Mouse (Mus musculus) 416B (cell line): Measurements from ENCODE around the gene Timm29.

Experiments
- DNase-seq: peaks from one replicate; pipeline ENCODE4 v3.0.0; 2011; ENCODE audit warnings: low read depth

The Timm29 gene

DNA sequence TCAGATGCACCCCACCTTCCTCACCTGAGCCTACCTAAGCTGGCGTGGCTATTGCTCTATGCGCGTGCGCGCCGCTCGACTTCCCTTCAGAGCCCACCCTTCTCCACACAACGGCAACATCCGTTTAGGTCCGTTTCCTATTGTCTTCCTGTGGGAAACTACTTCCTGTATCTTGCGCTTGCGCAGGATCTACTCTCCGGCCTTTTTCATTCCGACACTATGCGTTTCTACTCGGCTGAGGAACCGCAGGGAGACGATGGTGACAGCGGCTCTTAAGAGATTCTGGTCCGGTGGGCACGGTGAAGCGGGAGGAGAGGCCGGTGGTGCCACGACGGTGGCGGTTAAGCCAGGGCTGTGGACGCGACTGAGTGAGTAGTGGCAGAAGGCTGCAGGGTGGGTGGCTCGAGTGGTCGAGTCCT lies at the start of gene Timm29, which contains the start of gene Yipf2:
TSS of gene Timm29 (plus strand) at position 20 of the 419 bp plus-strand sequence.
TSS of gene Yipf2 (minus strand) at position 126 of the 419 bp plus-strand sequence.
- peak; percentile 98 for DNase-seq

GRCm38 (mm10) chr9:21545351-21545915 lies 47.1 kb upstream of the Timm29 start:
- DNase-seq: no peak

DNA sequence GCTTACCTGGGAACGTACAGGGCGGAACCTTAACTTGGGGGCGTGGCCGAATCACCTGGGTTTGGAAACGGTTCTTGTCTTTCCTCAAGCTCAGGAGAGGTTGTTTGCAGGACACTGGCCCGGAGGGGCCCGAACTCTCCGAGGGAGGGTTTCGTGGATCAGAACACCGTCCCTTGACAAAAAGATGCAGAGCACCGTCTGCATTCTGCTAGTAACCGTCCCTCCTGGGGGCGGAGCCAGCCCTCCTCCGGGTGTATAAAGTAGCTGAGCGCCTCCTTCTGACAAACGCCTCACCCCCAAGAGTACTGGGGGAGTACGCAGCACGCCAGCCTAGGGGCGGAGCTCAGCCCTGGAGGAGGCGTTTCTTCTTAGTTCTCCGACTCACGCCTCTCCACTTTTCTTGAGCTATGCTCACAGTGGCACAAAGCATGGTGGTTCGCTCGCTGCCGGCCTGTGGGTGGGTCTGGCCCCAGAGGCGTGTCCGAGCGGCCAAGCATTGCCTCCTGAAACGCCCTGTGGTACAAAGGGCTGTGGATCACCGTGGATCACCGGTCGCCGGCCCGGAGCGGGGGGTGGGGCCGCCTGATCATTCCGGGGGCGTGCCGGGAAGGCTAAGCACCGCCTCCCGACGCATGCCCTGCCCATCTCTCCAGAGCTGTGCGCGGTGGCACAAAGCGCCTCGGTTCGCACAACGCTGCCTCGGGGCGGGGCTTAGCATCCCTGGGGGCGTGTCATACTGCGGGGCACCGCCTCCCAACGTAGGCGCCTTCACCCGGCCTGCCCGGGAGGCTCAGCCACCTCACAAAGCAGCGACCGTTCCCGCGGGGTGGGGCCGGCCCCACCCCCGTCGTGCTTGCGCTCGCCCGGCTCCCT lies 46.4 kb upstream of the Timm29 start:
- peak; percentile 99 for DNase-seq

GRCm38 (mm10) chr9:21546789-21547074 lies 45.8 kb upstream of the Timm29 start, which contains the start of gene Carm1:
Gene Carm1 (plus strand): TSS chr9:21546894.
- DNase-seq: no peak

DNA sequence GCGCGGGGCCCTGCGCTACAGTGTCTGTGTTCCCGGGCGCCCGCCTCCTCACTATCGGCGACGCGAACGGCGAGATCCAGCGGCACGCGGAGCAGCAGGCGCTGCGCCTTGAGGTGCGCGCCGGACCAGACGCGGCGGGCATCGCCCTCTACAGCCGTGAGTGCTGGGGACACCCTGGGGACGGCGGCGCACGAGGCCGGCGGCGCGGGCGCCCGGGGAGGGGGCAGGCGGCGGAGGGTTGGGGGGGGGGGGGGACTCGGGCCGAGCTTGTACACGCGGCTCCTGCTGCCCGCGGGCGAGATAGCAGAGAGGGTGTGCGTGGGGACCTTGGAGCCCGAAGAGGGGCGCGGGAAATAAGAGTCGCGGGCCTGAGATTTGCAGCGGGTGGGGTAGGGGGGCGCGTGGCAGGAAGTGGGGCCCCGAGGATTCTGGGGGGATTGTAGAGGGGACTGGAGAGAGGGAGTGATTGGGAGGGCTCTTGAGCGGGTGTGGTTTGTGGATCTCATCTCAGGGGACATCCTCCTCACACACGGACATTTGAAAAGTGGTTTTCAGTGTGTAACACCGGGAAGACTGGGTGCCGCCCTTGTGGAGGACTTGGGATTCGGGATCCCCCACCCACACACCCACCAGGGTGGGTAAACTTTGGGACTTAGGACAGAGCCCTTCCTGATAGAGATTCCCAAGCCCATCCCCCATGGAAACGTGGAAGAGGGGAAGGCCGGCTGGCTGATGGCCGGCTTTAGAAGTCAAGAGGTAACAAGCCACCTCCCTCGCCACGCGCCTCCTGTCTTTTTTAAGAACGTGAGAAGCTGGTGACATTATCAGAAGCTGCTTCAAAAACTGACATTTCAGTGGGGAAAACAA lies 45.2 kb upstream of the Timm29 start:
- DNase-seq: peak; percentile 49

GRCm38 (mm10) chr9:21551049-21551448 lies 41.5 kb upstream of the Timm29 start:
- DNase-seq: no peak

DNA sequence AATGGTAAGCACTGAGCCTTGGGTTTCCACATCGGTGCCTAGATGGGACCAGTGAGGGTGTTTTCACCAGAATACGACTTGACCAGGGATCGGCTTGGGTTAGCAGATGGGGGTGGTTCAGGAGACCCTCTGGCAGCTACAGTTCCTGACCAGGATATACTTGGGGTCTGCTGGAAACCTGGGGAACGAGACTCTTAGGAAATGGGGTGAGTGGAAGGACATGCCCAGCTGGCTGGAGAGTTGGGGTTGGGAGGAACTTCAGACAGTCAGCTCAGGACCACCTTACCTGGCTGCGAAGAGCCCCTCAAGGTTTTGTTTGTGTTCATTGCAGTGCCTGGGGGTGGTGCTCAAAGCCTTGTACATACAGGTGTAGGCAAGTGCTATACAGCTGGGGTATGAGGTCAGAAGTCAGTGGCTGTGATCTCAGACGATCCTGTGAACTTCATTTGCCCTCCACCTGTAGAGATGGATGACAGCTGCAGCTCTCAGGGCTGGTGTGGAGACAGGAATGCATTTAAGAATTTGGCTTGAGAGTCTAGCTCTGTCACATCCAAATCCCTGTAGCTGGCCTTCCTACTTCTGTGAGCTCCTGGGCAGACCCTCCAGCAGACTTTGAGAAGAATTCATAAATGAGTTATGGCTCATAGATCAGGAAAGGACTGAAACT lies 38.8 kb upstream of the Timm29 start:
- DNase-seq: no peak

DNA sequence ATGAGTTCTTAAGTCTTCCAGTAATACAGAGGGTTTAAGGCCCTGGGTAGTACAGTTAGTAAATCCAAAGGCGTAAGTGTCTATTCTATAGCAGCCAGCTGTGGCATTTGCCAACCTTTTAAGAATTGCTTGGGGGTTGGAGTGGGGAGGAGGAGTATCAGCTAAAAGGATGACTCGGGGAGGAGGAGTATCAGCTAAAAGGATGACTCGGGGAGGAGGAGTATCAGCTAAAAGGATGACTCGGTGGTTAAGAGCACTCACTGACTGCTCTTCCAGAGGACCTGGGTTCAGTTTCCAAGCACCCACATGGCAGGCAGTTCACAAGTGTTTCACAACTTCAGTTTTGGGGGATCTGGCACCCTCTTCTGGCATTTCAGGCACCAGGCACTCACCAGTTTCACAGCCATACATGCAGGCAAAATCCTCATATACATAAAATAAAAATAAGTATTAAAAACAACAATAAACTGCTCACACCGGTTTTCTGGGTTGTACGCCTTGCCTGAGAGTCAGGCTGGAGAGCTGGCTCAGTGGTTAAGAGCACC lies 37.3 kb upstream of the Timm29 start:
- DNase-seq: peak; percentile 62

DNA sequence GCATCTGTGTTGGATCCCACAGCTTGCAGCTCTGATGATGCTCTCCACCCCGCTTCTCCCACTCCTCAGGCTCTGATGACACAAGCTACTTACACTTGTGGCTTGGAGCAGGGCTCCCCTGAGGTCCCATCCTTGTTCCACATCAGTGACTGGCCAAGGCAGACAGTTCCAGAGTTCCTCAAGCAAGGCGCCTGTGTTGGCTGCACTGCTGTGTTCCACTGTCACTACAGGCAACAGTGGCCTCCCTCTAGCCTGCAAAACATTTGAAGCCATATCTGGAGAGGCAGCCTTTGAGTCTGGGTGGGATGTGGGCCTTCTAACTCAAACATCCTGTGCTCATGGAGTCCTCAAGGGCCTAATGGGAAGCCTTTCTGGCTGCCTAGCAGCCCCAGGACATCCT lies 35.5 kb upstream of the Timm29 start:
- no peak for DNase-seq

- DNase-seq: no peak
Observed at GRCm38 (mm10) chr9:21557556-21557955, 35.0 kb upstream of the Timm29 start.

DNA sequence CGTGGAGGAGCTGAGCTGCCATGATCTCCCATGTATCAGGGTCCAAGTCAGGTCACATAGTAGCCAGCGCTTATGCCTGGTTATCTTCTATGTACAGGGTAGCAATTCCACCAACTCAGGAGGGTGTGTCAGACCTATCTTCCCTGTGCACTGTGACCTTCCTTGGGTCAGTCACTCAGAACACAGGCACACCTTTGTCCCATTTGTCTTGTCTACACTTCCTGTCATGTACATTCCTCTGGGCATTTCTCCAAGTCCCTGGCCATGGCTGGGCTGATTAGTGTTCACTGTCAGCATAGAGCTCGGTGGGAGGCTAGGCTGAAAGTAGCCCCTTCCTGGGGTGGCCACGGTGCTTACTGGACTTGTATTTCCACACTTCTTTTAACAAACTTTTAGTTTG lies 34.2 kb upstream of the Timm29 start:
- DNase-seq: no peak

DNA sequence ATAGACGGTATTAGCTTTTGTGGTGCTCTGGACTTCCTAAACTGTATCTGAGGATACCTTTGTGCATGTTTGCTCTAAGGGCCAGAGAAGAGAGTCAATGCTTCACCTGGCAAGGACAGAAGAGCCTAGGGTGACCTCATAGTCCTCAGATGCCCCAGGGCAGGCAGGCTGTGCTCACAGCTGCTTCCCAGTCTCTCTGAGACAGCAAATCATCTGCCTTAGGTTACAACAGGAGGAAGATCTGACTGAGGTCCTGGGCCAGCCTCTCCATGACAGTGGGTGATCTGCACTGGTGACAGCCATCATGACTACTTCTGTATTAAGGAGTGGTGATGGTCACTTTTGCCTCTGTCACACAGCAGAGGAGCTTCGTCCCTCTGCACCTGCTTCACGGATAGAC lies 33.4 kb upstream of the Timm29 start:
- DNase-seq: no peak

GRCm38 (mm10) chr9:21564420-21564819 lies 28.1 kb upstream of the Timm29 start:
- peak; percentile 45 for DNase-seq

DNA sequence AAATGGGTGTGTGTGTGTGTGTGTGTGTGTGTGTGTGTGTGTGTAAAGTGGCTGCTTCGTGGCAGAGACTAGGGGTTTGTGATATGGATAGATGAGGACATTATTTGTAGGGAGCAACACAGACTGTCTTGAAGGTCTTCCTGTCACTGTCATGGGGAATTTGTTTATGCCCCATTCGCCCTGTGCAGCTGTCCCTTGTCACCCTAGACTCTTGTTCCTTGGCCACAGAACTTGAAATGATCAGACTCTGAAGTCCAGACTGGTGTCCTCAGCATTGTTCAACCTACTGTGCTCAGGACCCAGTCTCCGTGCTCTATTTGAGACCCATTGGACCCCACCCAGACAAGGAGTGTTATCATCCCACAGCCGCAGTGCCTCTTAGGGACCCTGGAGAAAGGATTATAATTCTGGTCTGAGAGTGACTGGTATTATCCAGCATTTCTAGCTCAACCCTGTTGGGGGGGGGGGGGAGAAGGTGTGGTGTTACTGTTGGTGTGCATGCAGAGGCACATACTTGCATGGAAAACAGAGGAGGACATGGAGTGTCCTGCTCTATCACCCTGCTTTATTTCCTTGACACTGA lies 27.4 kb upstream of the Timm29 start:
- DNase-seq: no peak

GRCm38 (mm10) chr9:21566538-21566937 lies 26.0 kb upstream of the Timm29 start:
- no peak for DNase-seq

DNA sequence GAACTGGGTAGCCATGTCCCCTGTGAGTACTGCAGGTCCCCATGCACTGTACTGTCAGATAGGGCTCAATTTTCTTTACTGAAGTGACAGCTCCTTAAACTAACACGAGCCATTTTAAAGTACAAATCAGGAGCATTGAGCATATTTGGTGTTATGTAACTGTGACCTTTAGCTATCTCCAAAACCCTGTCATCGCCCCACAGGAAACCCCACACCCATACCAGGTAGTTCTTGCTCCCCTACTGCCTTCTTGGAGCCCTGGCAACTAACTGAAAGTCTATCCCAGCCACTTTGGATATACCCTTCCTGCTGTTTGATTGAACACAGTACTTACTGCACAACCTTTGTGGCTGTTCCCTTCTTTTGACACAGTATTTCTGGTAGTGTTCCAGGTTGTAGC lies 25.5 kb upstream of the Timm29 start:
- DNase-seq: no peak

DNA sequence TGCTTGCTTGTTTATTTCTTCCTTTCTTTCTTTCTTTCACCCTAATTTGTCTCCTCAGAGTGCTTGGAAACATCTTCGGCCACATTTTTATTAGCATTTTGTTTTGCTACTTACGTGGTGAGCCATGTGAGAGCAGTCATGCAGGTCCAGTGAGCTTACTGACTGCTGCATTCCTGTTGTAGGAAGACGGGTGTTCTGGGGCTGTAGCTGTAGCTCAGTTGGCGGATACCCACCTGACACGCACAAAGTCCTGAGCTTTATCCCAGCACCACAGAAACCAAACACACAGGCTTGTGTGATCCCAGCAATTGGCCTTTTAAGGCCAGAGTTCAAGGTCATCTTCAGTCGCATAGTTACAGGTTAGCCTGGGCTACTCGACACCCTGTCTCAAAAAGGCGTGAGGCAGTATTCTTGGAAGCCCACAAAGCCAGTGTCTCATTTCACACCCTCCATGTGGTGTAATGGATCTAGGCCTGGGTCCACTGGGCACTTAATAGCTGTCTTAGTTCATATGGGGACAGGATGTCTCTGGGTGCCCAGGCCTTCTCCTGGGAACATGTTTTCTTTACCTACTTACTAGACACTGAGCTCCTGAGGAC lies 23.8 kb upstream of the Timm29 start:
- DNase-seq: no peak

- no peak for DNase-seq
Observed at GRCm38 (mm10) chr9:21574012-21574801, 18.3 kb upstream of the Timm29 start.

DNA sequence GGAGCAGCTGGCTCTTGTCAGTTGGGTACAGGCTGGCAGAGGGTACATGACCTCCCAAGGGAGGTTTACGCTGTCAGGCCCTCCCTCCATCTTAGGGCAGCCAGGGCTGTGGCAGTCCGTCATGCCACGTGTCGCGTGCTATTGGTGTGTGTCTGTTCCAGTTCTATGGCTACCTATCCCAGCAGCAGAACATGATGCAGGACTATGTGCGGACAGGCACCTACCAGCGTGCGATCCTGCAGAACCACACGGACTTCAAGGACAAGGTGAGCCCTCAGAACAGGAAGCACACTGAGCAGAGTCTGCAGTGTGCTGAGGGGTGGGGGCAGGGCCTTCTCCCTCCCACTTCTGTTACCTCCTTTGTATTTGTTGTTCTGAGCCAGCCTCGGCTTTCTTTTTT lies 17.3 kb upstream of the Timm29 start:
- DNase-seq: no peak

GRCm38 (mm10) chr9:21576286-21576685 lies 16.2 kb upstream of the Timm29 start:
- no peak for DNase-seq
